Mouse (Mus musculus): Measurements from ENCODE around the gene Rora.

- TF ChIP-seq CTCF (IDR thresholded peaks at IDR 0.05; ENCODE audit: borderline replicate concordance, control insufficient read depth, extremely low read depth, insufficient read depth, low read length, poor library complexity): no peak
- no peak for TF ChIP-seq POLR2A (IDR thresholded peaks at IDR 0.05; ENCODE audit: control insufficient read depth, extremely low read depth, insufficient read depth, low read length, poor library complexity)
Measured at GRCm38 (mm10) chr9:69246225-69246624, 592.6 kb downstream of the Rora start.

Data from thymus, adult 2 months (tissue).